Mouse (Mus musculus) small intestine, adult 2 months (tissue): ENCODE results near the gene Gcc2. TPM values are rescaled to one million over a fixed set of nuclear protein-coding genes. Genes with fewer than 3 reads are reported as not detected.

Source experiments
- H3K27ac ChIP-seq: fragments of 200-500 bp; 2 replicates; pipeline ENCODE4 v1.5.1; 2012; ENCODE audit warnings: low read depth, low read length, control low read depth, inconsistent platforms; ENCODE audit not compliant: insufficient read depth
- H3K27me3 ChIP-seq: fragments of 200-500 bp; 2 replicates; pipeline ENCODE4 v1.6.1; 2012; ENCODE audit warnings: mild to moderate bottlenecking, moderate library complexity, low read length, inconsistent platforms; ENCODE audit not compliant: control insufficient read depth, insufficient read depth
- H3K36me3 ChIP-seq: fragments of 200-500 bp; 2 replicates; pipeline ENCODE4 v1.6.1; 2012; ENCODE audit warnings: mild to moderate bottlenecking, low read length, control low read depth, inconsistent platforms; ENCODE audit not compliant: control insufficient read depth, insufficient read depth
- H3K4me1 ChIP-seq: fragments of 200-500 bp; 2 replicates; pipeline ENCODE4 v1.6.1; 2012; ENCODE audit warnings: low read length, inconsistent platforms, mixed read lengths; ENCODE audit not compliant: control insufficient read depth, insufficient read depth, insufficient read length
- H3K4me3 ChIP-seq: fragments of 200-500 bp; 2 replicates; pipeline ENCODE4 v1.5.1; 2012; ENCODE audit warnings: low read depth, mild to moderate bottlenecking, control low read depth, inconsistent platforms, low read length, moderate library complexity
- CTCF ChIP-seq: fragments of 200-500 bp; IDR thresholded peaks from 2 replicates; pipeline ENCODE4 v1.5.1; 2012; ENCODE audit warnings: low read depth, mild to moderate bottlenecking, control low read depth, inconsistent platforms, low read length, moderate library complexity, mixed read lengths; ENCODE audit not compliant: insufficient replicate concordance, insufficient read length; ENCODE audit errors: extremely low read depth
- POLR2A ChIP-seq: fragments of 200-500 bp; IDR thresholded peaks from 2 replicates; pipeline ENCODE4 v1.6.1; 2012; ENCODE audit warnings: low read depth, mild to moderate bottlenecking, control low read depth, inconsistent platforms, low read length, moderate library complexity
- WGBS: fragments of 180-500 bp; shearing (Covaris S2); methylation state at CpG from one replicate; pipeline ENCODE4 v1.1.7; 2018; 5-methylcytosine and 5-hydroxymethylcytosine counted together
- polyA plus RNA-seq: library from polyadenylated mRNA; depleted of rRNA; stranded (reverse); fragments of >200 nt; gene quantifications from 2 replicates; pipeline ENCODE4 v1.2.3, GENCODE M21; 2012

Gene Gcc2
- polyA plus RNA-seq, 1 experiment, result 6.2 TPM

GRCm38 (mm10) chr10:58290742-58291141 is 35.4 kb downstream of the Gcc2 start:
- Histone ChIP-seq H3K27me3 (no peaks in the 10 kb centered on the region), H3K4me1 (no peaks in the 10 kb centered on the region), H3K27ac (no peak overlapping the region), H3K4me3 (no peak overlapping the region), H3K36me3 (peaks cover 73% of the 10 kb centered on the region)
- 68% methylated on average over 3 of the region's 3 CpGs for WGBS
- TF ChIP-seq CTCF, result no peak
- no peak for TF ChIP-seq POLR2A

- Histone ChIP-seq H3K27ac (no peak overlapping the region), H3K27me3 (no peaks in the 10 kb centered on the region), H3K4me1 (no peaks in the 10 kb centered on the region), H3K36me3 (peaks cover 78% of the 10 kb centered on the region), H3K4me3 (no peak overlapping the region)
- 96% methylated on average over 3 of the region's 3 CpGs for WGBS
- TF ChIP-seq POLR2A, result no peak
These were observed 38.9 kb downstream of the Gcc2 start for GRCm38 (mm10) chr10:58294246-58294645.

- no peak overlapping the region for H3K27ac ChIP-seq
- WGBS, result 94% methylated on average over 3 of the region's 3 CpGs
- H3K27me3 ChIP-seq, result no peaks in the 10 kb centered on the region
- H3K4me1 ChIP-seq, result no peaks in the 10 kb centered on the region
- peaks cover 77% of the 10 kb centered on the region for H3K36me3 ChIP-seq
- no peak for TF ChIP-seq POLR2A
- TF ChIP-seq CTCF, result no peak
- no peak overlapping the region for H3K4me3 ChIP-seq
These were observed 40.3 kb downstream of the Gcc2 start for GRCm38 (mm10) chr10:58295605-58296004.

GRCm38 (mm10) chr10:58304996-58305395 is 49.7 kb downstream of the Gcc2 start:
- Histone ChIP-seq H3K27me3 (no peaks in the 10 kb centered on the region), H3K36me3 (peaks cover 49% of the 10 kb centered on the region), H3K4me3 (no peak overlapping the region), H3K27ac (no peak overlapping the region), H3K4me1 (no peaks in the 10 kb centered on the region)
- WGBS, result 95% methylated on average over 7 of the region's 7 CpGs
- TF ChIP-seq POLR2A, result no peak
- no peak for TF ChIP-seq CTCF

GRCm38 (mm10) chr10:58306897-58307296 is 51.6 kb downstream of the Gcc2 start:
- Histone ChIP-seq H3K4me1 (no peaks in the 10 kb centered on the region), H3K27me3 (no peaks in the 10 kb centered on the region), H3K4me3 (no peak overlapping the region), H3K36me3 (peaks cover 42% of the 10 kb centered on the region), H3K27ac (no peak overlapping the region)
- TF ChIP-seq POLR2A (no peak), CTCF (no peak)
- 59% methylated on average over 3 of the region's 3 CpGs for WGBS

GRCm38 (mm10) chr10:58310791-58311190 is 55.5 kb downstream of the Gcc2 start:
- H3K36me3 ChIP-seq, result peaks cover 30% of the 10 kb centered on the region
- no peak overlapping the region for H3K4me3 ChIP-seq
- no peak overlapping the region for H3K27ac ChIP-seq
- no peak for TF ChIP-seq POLR2A
- no peak for TF ChIP-seq CTCF
- WGBS, result 63% methylated on average over 1 of the region's 1 CpGs
- H3K27me3 ChIP-seq, result no peaks in the 10 kb centered on the region
- H3K4me1 ChIP-seq, result no peaks in the 10 kb centered on the region

GRCm38 (mm10) chr10:58312887-58313286 is 57.6 kb downstream of the Gcc2 start:
- no peak overlapping the region for H3K4me3 ChIP-seq
- H3K36me3 ChIP-seq, result peaks cover 24% of the 10 kb centered on the region
- H3K27me3 ChIP-seq, result no peaks in the 10 kb centered on the region
- WGBS, result 96% methylated on average over 5 of the region's 5 CpGs
- TF ChIP-seq POLR2A (no peak), CTCF (no peak)
- H3K4me1 ChIP-seq, result no peaks in the 10 kb centered on the region
- H3K27ac ChIP-seq, result no peak overlapping the region

- no peak for TF ChIP-seq POLR2A
- TF ChIP-seq CTCF, result no peak
- Histone ChIP-seq H3K27me3 (no peaks in the 10 kb centered on the region), H3K4me1 (no peaks in the 10 kb centered on the region; the same call in 1 of the 2 replicates), H3K27ac (no peak overlapping the region), H3K4me3 (no peak overlapping the region), H3K36me3 (no peaks in the 10 kb centered on the region)
- 85% methylated on average over 3 of the region's 3 CpGs for WGBS
These were observed 65.6 kb downstream of the Gcc2 start for GRCm38 (mm10) chr10:58320881-58321280.
